Mouse (Mus musculus) heart, embryonic 12.5 days (tissue): ENCODE results near the gene Tmem141. TPM values are rescaled to one million over a fixed set of nuclear protein-coding genes. Genes with fewer than 3 reads are reported as not detected.

ENCODE experiments used
- ATAC-seq: fragments of 200-750 bp; cut with Nextera tagmentation; 2 replicates; pipeline ENCODE4 v1.8.0; 2017; ENCODE audit warnings: moderate TSS enrichment, moderate library complexity; ENCODE audit not compliant: insufficient number of reproducible peaks, low FRiP score
- H3K27ac ChIP-seq: fragments of 300-500 bp; sonication (generic); 2 replicates; pipeline ENCODE4 v1.5.1; 2016; ENCODE audit warnings: mild to moderate bottlenecking, moderate library complexity; ENCODE audit not compliant: poor library complexity, severe bottlenecking
- H3K27me3 ChIP-seq: fragments of 300-500 bp; sonication (generic); replicated peaks from 2 replicates; pipeline ENCODE4 v1.6.1; 2016; ENCODE audit warnings: mild to moderate bottlenecking, moderate library complexity
- H3K36me3 ChIP-seq: fragments of 300-500 bp; sonication (generic); 2 replicates; pipeline ENCODE4 v1.6.1; 2016; ENCODE audit warnings: mild to moderate bottlenecking, moderate library complexity
- H3K4me1 ChIP-seq: fragments of 300-500 bp; sonication (generic); replicated peaks from 2 replicates; pipeline ENCODE4 v1.6.1; 2016; ENCODE audit warnings: mild to moderate bottlenecking
- H3K4me2 ChIP-seq: fragments of 300-500 bp; sonication (generic); 2 replicates; pipeline ENCODE4 v1.6.1; 2016; ENCODE audit warnings: mild to moderate bottlenecking, moderate library complexity
- H3K4me3 ChIP-seq: fragments of 300-500 bp; sonication (generic); 2 replicates; pipeline ENCODE4 v1.5.1; 2016; ENCODE audit warnings: mild to moderate bottlenecking
- H3K9ac ChIP-seq: fragments of 300-500 bp; sonication (generic); 2 replicates; pipeline ENCODE4 v1.6.1; 2016; ENCODE audit warnings: mild to moderate bottlenecking, moderate library complexity
- H3K9me3 ChIP-seq: fragments of 300-500 bp; sonication (generic); replicated peaks from 2 replicates; pipeline ENCODE4 v1.6.1; 2016; ENCODE audit warnings: mild to moderate bottlenecking, moderate library complexity
- WGBS: fragments of 180-500 bp; shearing (Covaris S2); methylation state at CpG from one replicate; pipeline ENCODE4 v1.1.7; 2016; 5-methylcytosine and 5-hydroxymethylcytosine counted together
- polyA plus RNA-seq: library from polyadenylated mRNA; unstranded; fragments of >200 nt; fragmentation: Nextera tagmentation; extraction: Ambion mirVana; gene quantifications from 2 replicates; pipeline ENCODE4 v1.2.1, GENCODE M21; 2016

Gene Tmem141
- polyA plus RNA-seq, 1 experiment from 2014 or later, result 17.8 TPM

DNA sequence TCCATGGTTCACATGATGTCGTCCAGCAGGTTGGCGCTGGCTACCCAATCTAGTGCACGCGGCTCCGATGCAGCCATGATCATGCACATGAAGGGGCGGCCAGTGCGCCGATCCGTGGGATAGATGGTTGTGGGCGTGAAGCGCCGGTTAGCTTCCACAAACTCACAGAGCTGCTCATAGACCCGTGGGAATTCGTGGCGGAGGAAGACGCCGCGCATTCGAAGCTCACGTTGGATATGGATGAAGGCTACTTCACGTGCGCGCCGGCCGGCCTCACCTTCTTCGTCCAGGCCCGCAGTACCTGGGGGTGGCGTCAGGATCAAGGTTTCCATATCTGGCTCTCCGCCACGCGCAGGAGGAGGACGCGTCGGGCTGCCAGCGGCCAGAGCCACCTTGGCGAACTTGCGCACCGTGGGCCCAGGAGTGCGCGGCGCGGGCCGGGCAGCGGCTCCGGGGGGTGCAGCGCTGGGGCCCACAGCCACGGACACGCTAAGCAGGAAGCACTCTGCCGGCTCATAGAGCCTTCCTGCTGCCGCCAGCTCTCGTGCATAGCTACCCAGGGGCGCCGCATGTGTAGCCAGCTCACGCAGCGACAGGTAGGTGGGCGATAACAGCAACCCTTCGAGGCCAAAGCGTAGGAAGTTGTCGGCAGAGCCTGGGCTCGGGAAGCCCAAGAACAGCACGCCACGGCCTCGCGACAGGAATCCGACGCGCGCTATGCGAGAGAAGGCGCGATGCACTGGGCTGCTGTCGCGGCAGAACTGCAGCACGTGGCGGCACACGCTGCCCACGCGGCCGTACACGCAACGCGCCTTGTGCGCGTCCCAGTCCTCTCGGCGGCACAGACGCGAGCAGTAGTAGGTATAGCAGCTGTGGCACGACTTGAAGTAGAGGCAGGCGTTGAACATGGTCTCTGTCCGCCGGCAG is 44.6 kb downstream of the Tmem141 start:
- Histone ChIP-seq H3K36me3 (no peaks in the 10 kb centered on the region), H3K9me3 (no peaks in the 10 kb centered on the region), H3K4me1 (peaks cover 69% of the 10 kb centered on the region), H3K27me3 (peaks cover 57% of the 10 kb centered on the region), H3K4me3 (peak overlapping the region; percentile 32), H3K4me2 (peak overlapping the region; percentile 58), H3K27ac (no peak overlapping the region), H3K9ac (0 out of 2 replicates have a peak overlapping the region, but pooled peaks have one; percentile 18)
- no peak for ATAC-seq
- WGBS, result 13% methylated on average over 92 of the region's 92 CpGs

DNA sequence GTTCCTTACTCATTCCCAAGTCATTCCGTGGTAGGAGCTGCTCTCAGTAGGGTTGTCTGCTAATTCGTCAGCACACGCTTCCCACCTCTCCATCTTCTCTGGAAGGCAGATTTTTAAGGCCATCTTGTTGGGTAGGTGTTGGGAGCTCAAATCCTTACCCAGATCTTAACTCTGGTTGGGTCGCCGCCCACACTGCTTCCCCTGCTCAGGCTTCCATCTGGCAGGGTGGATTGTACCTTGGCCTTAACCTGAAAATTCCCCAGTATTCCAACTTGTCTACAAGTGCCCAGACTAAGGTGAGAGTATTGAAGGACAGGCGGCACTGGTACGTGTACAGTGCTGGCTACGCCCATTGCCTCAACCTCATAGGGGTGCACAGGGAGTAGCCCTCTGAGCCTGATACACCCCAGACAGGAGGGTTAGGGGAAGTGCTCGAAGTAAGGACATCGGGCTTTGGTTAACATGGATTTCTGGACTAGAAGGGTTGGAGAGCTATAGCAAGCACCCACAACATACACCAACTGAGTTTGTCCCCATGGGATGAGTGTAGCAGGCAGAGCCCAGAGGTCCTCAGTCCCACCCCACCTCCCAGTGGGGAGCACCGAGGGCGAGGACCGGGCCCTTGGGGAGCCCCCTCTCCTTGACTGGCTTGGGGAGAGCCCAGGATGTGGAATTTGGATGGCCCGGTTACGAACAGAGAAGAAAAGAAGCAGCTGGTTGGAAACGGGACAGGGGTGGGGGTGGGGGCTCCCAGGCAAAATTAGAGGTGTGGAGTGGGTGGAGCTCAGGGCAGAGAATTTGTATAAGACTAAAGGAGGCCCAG is 45.6 kb downstream of the Tmem141 start:
- WGBS, result 72% methylated on average over 16 of the region's 16 CpGs
- H3K4me3 ChIP-seq, result no peak overlapping the region
- H3K4me1 ChIP-seq, result peaks cover 61% of the 10 kb centered on the region
- H3K36me3 ChIP-seq, result peaks cover 8% of the 10 kb centered on the region
- no peak overlapping the region for H3K27ac ChIP-seq
- ATAC-seq, result no peak
- H3K27me3 ChIP-seq, result peaks cover 55% of the 10 kb centered on the region
- no peaks in the 10 kb centered on the region for H3K9me3 ChIP-seq
- H3K9ac ChIP-seq, result no peak overlapping the region
- H3K4me2 ChIP-seq, result peak overlapping the region; percentile 93

GRCm38 (mm10) chr2:25575432-25576027 is 46.3 kb downstream of the Tmem141 start:
- 13% methylated on average over 21 of the region's 21 CpGs for WGBS
- no peak for ATAC-seq
- H3K9ac ChIP-seq, result peak overlapping the region; percentile 83
- H3K27me3 ChIP-seq, result peaks cover 48% of the 10 kb centered on the region
- H3K36me3 ChIP-seq, result peaks cover 13% of the 10 kb centered on the region
- H3K9me3 ChIP-seq, result no peaks in the 10 kb centered on the region
- H3K27ac ChIP-seq, result peak overlapping the region; percentile 86
- H3K4me1 ChIP-seq, result peaks cover 56% of the 10 kb centered on the region
- peak overlapping the region; percentile 93 for H3K4me2 ChIP-seq
- peak overlapping the region; percentile 72 for H3K4me3 ChIP-seq

GRCm38 (mm10) chr2:25574579-25575431 is 47.0 kb downstream of the Tmem141 start, which contains the start of the genes Mamdc4 and Phpt1:
Mamdc4 (minus strand) TSS chr2:25574845.
Phpt1 (minus strand) TSS chr2:25575224.
- WGBS, result under 1% methylated on average over 43 of the region's 45 CpGs

DNA sequence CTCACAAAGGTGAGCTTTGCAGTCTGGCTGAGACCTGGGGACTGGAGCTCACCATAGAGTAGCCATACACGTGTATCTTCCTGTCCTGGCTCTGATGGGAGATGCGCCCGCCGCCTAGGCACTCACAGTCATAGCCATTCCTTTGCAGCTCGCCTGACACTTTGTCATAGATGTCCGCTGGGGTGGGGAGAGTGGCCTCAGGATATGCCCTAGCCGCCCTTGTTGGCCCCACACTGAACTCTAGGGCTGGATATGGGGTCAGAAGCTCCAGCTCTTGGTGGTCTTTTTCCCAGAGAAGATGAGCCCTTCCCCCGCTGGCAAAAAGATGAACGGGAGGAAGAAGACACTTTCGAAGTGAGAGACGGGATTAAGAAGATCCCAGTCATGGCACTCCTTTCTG is 47.7 kb downstream of the Tmem141 start:
- Histone ChIP-seq H3K4me3 (peak overlapping the region; percentile 72), H3K9me3 (no peaks in the 10 kb centered on the region), H3K27me3 (peaks cover 34% of the 10 kb centered on the region), H3K4me1 (peaks cover 48% of the 10 kb centered on the region), H3K9ac (peak overlapping the region; percentile 83), H3K27ac (peak overlapping the region; percentile 75; the same call in 1 of the 2 replicates), H3K4me2 (peak overlapping the region; percentile 93), H3K36me3 (peaks cover 24% of the 10 kb centered on the region)
- no peak for ATAC-seq
- 18% methylated on average over 11 of the region's 11 CpGs for WGBS

More at GRCm38 (mm10) chr2:25574579-25575431, 47.0 kb downstream of the Tmem141 start, which contains the start of the genes Mamdc4 and Phpt1:
- Histone ChIP-seq H3K27me3 (peaks cover 41% of the 10 kb centered on the region), H3K4me3 (peak within 1 kb of the TSS; percentile 72), H3K4me2 (peak within 1 kb of the TSS; percentile 93), H3K9me3 (no peaks in the 10 kb centered on the region), H3K36me3 (peaks cover 17% of the 10 kb centered on the region), H3K9ac (peak within 1 kb of the TSS; percentile 83), H3K4me1 (peaks cover 55% of the 10 kb centered on the region), H3K27ac (peak within 1 kb of the TSS; percentile 86)
- ATAC-seq, result peak; percentile 96

DNA sequence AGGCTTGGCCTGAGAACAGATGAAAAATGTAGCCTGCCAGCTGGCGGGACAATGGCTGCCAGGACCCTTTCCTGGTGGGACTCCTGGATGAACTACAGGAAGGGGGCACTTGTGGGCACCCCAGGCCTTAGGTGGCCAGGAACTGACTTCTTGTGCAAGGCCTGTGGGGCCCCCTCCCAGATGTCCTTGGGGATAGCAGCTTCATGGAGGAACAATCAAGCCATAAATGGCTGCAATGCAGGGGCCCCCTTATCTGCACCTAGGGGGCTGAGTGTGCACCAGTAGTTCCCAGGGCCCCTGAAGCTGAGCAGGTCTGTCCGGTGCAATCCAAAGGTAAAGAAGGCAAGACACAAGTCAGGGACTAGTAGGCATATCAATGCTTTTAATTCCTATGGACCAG is 48.7 kb downstream of the Tmem141 start:
- H3K4me3 ChIP-seq, result 0 out of 2 replicates have a peak overlapping the region, but pooled peaks have one; percentile 72
- H3K27me3 ChIP-seq, result peaks cover 24% of the 10 kb centered on the region
- no peak overlapping the region for H3K27ac ChIP-seq
- WGBS, result 80% methylated on average over 2 of the region's 2 CpGs
- peaks cover 35% of the 10 kb centered on the region for H3K36me3 ChIP-seq
- H3K4me1 ChIP-seq, result peaks cover 38% of the 10 kb centered on the region
- no peak for ATAC-seq
- no peaks in the 10 kb centered on the region for H3K9me3 ChIP-seq
- peak overlapping the region; percentile 93; the same call in 1 of the 2 replicates for H3K4me2 ChIP-seq
- peak overlapping the region; percentile 83; the same call in 1 of the 2 replicates for H3K9ac ChIP-seq

GRCm38 (mm10) chr2:25571221-25571620 is 50.6 kb downstream of the Tmem141 start:
- H3K9ac ChIP-seq, result no peak overlapping the region
- H3K4me1 ChIP-seq, result peaks cover 27% of the 10 kb centered on the region
- WGBS, result 81% methylated on average over 4 of the region's 4 CpGs
- ATAC-seq, result no peak
- no peak overlapping the region for H3K27ac ChIP-seq
- no peak overlapping the region for H3K4me3 ChIP-seq
- no peak overlapping the region for H3K4me2 ChIP-seq
- no peaks in the 10 kb centered on the region for H3K9me3 ChIP-seq
- peaks cover 5% of the 10 kb centered on the region for H3K27me3 ChIP-seq
- peaks cover 48% of the 10 kb centered on the region for H3K36me3 ChIP-seq

Other genes starting within 250 kb of the Tmem141 start
- gene Sapcd2, start 249.7 kb downstream of the Tmem141 start, polyA plus RNA-seq, result 18.5 and 20.0 TPM in 2 replicates
- gene Entpd2, start 226.1 kb downstream of the Tmem141 start, polyA plus RNA-seq, result 0.18 and 0.44 TPM in 2 replicates
- gene Npdc1, start 222.7 kb downstream of the Tmem141 start, polyA plus RNA-seq, result 22.3 and 22.4 TPM in 2 replicates
- gene Fut7, start 198.7 kb downstream of the Tmem141 start, polyA plus RNA-seq, result not detected in 2 replicates
- gene Abca2, start 193.3 kb downstream of the Tmem141 start, polyA plus RNA-seq, result 4.8 and 5.0 TPM in 2 replicates
- gene Clic3, start 165.2 kb downstream of the Tmem141 start, polyA plus RNA-seq, result 1.1 and 1.4 TPM in 2 replicates
- gene Paxx, start 160.9 kb downstream of the Tmem141 start, polyA plus RNA-seq, result 22.1 and 22.7 TPM in 2 replicates
- gene Ptgds, start 152.0 kb downstream of the Tmem141 start, polyA plus RNA-seq, result 2.4 and 2.6 TPM in 2 replicates
- gene Lcn12, start 128.1 kb downstream of the Tmem141 start, polyA plus RNA-seq, result not detected in 2 replicates
- 82.7 and 83.3 TPM in 2 replicates for gene Fbxw5, start 121.3 kb downstream of the Tmem141 start, polyA plus RNA-seq
- 2.4 and 3.3 TPM in 2 replicates for gene C8g, start 120.3 kb downstream of the Tmem141 start, polyA plus RNA-seq
- gene Traf2, start 75.1 kb downstream of the Tmem141 start, polyA plus RNA-seq, result 21.1 and 22.3 TPM in 2 replicates
- gene Edf1, start 64.2 kb downstream of the Tmem141 start, polyA plus RNA-seq, result 300 and 303 TPM in 2 replicates
- gene Mamdc4, start 47.2 kb downstream of the Tmem141 start, polyA plus RNA-seq, result 1.2 and 3.5 TPM in 2 replicates
- gene Phpt1, start 46.8 kb downstream of the Tmem141 start, polyA plus RNA-seq, result 161 and 164 TPM in 2 replicates
- gene Ajm1, start 40.2 kb downstream of the Tmem141 start, polyA plus RNA-seq, result 0.46 and 0.51 TPM in 2 replicates
- gene Rabl6, start 13.5 kb downstream of the Tmem141 start, polyA plus RNA-seq, result 48.6 and 49.2 TPM in 2 replicates
- 0.12 and 0.14 TPM in 2 replicates for gene Ccdc183, start 4.3 kb downstream of the Tmem141 start, polyA plus RNA-seq
- gene Fcna, start 6.0 kb upstream of the Tmem141 start, polyA plus RNA-seq, result 0.63 and 1.1 TPM in 2 replicates
- gene Lcn8, start 31.1 kb upstream of the Tmem141 start, polyA plus RNA-seq, result not detected in 2 replicates
- not detected in 2 replicates for gene Lcn5, start 35.9 kb upstream of the Tmem141 start, polyA plus RNA-seq
- gene Lcn6, start 54.8 kb upstream of the Tmem141 start, polyA plus RNA-seq, result not detected in 2 replicates
- gene Lcn10, start 60.7 kb upstream of the Tmem141 start, polyA plus RNA-seq, result not detected in 2 replicates
- not detected in 2 replicates for gene Obp2a, start 78.0 kb upstream of the Tmem141 start, polyA plus RNA-seq
- 57.5 and 58.9 TPM in 2 replicates for gene Bmyc, start 84.7 kb upstream of the Tmem141 start, polyA plus RNA-seq
- not detected in 2 replicates for gene Obp2b, start 115.0 kb upstream of the Tmem141 start, polyA plus RNA-seq
- gene Lcn3, start 143.6 kb upstream of the Tmem141 start, polyA plus RNA-seq, result not detected in 2 replicates
- not detected in 2 replicates for gene Lcn11, start 155.0 kb upstream of the Tmem141 start, polyA plus RNA-seq
- gene Gm13539, start 160.3 kb upstream of the Tmem141 start, polyA plus RNA-seq, result not detected in 2 replicates
- not detected in 2 replicates for gene Glt6d1, start 193.8 kb upstream of the Tmem141 start, polyA plus RNA-seq
- not detected in 2 replicates for gene Lcn9, start 201.1 kb upstream of the Tmem141 start, polyA plus RNA-seq
- gene Sohlh1, start 225.2 kb upstream of the Tmem141 start, polyA plus RNA-seq, result not detected in 2 replicates
- gene Kcnt1, start 241.7 kb upstream of the Tmem141 start, polyA plus RNA-seq, result not detected in 2 replicates